Mouse (Mus musculus) cerebellum, adult 2 months (tissue): ENCODE results near the gene Cenpe. TPM values are rescaled to one million over a fixed set of nuclear protein-coding genes. Genes with fewer than 3 reads are reported as not detected.

ENCODE experiments used
- DNase-seq, 2 experiments: peaks; one replicate each; pipeline ENCODE4 v3.0.0; 2021
- H3K27ac ChIP-seq: fragments of 200-500 bp; 2 replicates; pipeline ENCODE4 v1.5.1; 2012; ENCODE audit warnings: low read length, control low read depth, inconsistent platforms; ENCODE audit not compliant: insufficient read depth
- H3K27me3 ChIP-seq: fragments of 200-500 bp; 2 replicates; pipeline ENCODE4 v1.6.1; 2012; ENCODE audit warnings: inconsistent platforms, mild to moderate bottlenecking, low read length, moderate library complexity; ENCODE audit not compliant: control insufficient read depth, insufficient read depth
- H3K4me1 ChIP-seq: fragments of 200-500 bp; 2 replicates; pipeline ENCODE4 v1.6.1; 2011; ENCODE audit warnings: low read length; ENCODE audit not compliant: control insufficient read depth, insufficient read depth
- H3K4me3 ChIP-seq: fragments of 200-500 bp; replicated peaks from 2 replicates; pipeline ENCODE3; 2011; ENCODE audit warnings: mild to moderate bottlenecking, low read depth, low read length, control low read depth; ENCODE audit not compliant: insufficient read depth
- CTCF ChIP-seq: fragments of 200-500 bp; IDR thresholded peaks from 2 replicates; pipeline ENCODE4 v1.5.1; 2011; ENCODE audit warnings: low read depth, mild to moderate bottlenecking, control low read depth, low read length, moderate library complexity, borderline replicate concordance; ENCODE audit not compliant: insufficient read depth
- POLR2A ChIP-seq: fragments of 200-500 bp; IDR thresholded peaks from 2 replicates; pipeline ENCODE4 v1.6.1; 2011; ENCODE audit warnings: low read length, control low read depth, borderline replicate concordance; ENCODE audit not compliant: insufficient read depth
- WGBS: fragments of 180-500 bp; shearing (Covaris S2); methylation state at CpG from one replicate; pipeline ENCODE4 v1.1.7; 2018; 5-methylcytosine and 5-hydroxymethylcytosine counted together
- polyA plus RNA-seq: library from polyadenylated mRNA; depleted of rRNA; stranded (reverse); fragments of >200 nt; gene quantifications from 2 replicates; pipeline ENCODE4 v1.2.3, GENCODE M21; 2012

Cenpe gene
- polyA plus RNA-seq, 1 experiment: 0.54 TPM

DNA sequence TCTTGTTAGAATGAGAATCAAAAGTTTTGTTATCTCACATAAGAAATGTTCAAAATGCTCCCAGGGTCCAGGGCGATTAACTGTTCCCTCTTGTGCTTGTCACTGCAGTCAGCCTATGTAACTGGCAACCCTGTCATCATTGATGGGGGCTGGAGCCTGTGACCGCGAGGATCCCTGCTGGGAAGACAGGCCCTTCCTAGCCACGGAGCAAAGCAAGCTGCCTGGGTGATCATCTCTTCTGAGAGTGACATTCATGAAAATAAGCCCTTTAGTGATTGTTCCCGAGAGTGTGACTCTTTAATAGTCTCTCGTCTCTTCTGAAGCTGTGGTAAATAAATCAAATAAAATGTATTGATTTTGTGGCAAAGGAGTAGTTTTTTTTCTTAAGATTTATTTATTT, 91.7 kb downstream of the Cenpe start:
- Histone ChIP-seq H3K27me3 (no peaks in the 10 kb centered on the region), H3K27ac (no peak overlapping the region), H3K4me3 (no peak overlapping the region), H3K4me1 (no peaks in the 10 kb centered on the region)
- TF ChIP-seq POLR2A (no peak), CTCF (no peak)
- no peak for DNase-seq
- 49% methylated on average over 6 of the region's 6 CpGs for WGBS

DNA sequence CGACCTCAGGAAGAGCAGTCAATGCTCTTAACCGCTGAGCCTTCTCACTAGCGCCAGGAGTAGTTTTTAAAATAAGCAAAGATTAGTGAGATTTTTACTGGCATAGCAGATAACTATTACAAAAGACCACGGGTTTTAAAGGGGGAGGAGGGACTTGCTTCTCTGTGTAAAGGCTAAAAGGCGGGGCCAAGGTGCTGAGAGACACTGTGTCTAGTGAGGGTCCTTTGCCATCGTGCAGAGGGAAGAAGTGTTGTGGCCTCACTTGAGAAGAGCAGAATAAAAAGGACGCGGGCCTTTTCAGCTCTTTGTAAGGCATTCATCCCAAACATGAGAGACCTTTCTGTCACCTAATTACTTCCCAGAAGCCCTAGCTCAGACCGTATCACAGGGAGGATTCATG, 92.2 kb downstream of the Cenpe start:
- DNase-seq: no peak
- no peaks in the 10 kb centered on the region for H3K4me1 ChIP-seq
- H3K27me3 ChIP-seq: no peaks in the 10 kb centered on the region
- TF ChIP-seq POLR2A: no peak
- no peak for TF ChIP-seq CTCF
- 54% methylated on average over 9 of the region's 9 CpGs for WGBS
- H3K4me3 ChIP-seq: no peak overlapping the region
- no peak overlapping the region for H3K27ac ChIP-seq

DNA sequence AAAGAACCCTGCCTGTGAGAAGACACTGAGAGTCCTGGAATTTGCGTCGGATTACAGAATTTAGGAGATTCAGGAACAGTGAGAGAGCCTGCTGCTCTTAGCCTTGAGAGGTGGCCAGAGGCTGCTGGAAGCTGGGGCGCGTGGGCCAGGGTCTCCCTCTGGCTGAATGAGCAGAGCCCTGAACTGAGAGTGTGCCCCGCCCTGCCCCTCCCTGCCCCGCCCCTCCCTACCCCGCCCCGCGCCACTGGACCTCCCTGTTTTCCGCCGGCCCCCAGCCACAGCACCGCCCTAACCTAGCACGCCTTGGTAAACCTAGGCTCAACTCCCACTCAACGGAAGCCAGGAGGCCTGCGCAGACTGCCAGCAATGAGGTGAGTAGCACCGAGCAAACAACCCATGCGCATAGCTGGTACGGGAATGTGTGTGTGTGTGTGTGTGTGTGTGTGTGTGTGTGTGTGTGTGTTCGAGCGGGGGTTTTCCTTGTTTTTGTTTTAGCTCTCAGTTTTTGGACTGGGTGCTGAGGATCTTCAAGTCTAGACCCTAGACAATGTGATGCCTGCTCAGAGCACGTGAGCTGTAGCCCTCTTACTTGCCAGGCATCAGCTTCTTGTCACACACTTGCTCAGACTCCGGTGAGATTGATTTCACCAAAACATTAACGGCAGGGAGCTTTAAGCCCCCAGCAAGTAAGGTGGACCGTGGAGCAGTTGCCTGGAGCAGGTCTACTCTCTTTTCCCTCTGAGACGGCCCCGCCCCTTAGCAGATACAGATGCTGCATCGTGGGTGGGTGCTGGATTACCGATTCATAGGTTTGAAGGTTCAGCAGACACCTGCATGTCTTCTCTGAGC, 95.3 kb downstream of the Cenpe start, which contains the start of gene Slc9b2:
TSS of gene Slc9b2 (plus strand) at position 290 of the 849 bp plus-strand sequence.
- H3K4me3 ChIP-seq: peak within 1 kb of the TSS; percentile 53
- DNase-seq: peak; percentile 14 to 18
- H3K27me3 ChIP-seq: no peaks in the 10 kb centered on the region
- H3K27ac ChIP-seq: no peak within 1 kb of the TSS
- 10% methylated on average over 28 of the region's 28 CpGs for WGBS
- TF ChIP-seq CTCF (no peak), POLR2A (no peak)
- H3K4me1 ChIP-seq: no peaks in the 10 kb centered on the region

DNA sequence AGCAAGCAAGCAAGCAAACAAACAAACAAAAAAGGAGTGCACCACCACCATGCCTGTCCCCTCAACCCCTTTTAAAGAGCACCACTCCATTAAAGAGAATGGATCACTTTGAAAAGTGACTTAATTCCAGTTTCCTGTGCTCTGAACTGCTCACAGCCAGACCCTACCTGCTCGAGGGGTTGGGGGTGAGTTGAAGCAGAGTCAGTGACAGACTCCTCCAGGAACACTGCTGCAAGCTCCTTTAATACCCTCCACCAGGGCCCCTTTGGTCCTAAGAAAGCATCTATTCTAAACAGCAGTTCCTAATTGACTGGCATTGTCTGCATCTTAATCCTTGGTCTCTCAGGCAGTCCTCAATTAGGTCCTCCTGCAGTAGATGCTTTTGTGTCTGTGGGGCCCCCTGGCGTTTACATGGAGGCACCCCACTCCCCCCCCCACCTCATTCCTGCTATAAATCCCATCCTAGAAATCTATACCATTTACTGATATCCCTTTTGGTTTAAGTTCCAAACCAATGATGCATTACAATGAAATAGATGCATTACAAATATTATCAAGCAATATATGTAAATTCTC, 100.7 kb downstream of the Cenpe start:
- Histone ChIP-seq H3K4me3 (no peak overlapping the region), H3K4me1 (no peaks in the 10 kb centered on the region), H3K27ac (no peak overlapping the region), H3K27me3 (no peaks in the 10 kb centered on the region)
- 21% methylated on average over 2 of the region's 2 CpGs for WGBS
- TF ChIP-seq POLR2A: no peak
- TF ChIP-seq CTCF: no peak
- no peak for DNase-seq

DNA sequence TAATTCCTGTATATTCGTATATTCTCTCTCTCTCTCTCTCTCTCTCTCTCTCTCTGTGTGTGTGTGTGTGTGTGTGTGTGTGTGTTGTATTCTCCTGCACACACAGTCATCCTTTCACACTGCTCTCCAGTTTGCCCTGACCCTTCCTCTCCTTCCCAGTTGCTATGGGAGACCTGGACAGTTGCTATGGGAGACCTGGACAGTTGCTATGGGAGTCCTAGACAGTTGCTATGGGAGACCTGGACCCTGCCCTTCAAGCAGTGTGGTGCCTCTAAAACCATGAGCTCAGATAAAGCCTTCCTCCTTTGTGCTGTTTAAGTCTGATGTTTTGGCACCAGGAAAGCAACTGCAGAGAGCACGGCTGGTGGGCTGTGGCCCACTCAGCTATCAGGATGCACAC, 101.4 kb downstream of the Cenpe start:
- 40% methylated on average over 2 of the region's 2 CpGs for WGBS
- no peaks in the 10 kb centered on the region for H3K4me1 ChIP-seq
- TF ChIP-seq CTCF: no peak
- TF ChIP-seq POLR2A: no peak
- no peak overlapping the region for H3K4me3 ChIP-seq
- no peaks in the 10 kb centered on the region for H3K27me3 ChIP-seq
- no peak overlapping the region for H3K27ac ChIP-seq
- no peak for DNase-seq

DNA sequence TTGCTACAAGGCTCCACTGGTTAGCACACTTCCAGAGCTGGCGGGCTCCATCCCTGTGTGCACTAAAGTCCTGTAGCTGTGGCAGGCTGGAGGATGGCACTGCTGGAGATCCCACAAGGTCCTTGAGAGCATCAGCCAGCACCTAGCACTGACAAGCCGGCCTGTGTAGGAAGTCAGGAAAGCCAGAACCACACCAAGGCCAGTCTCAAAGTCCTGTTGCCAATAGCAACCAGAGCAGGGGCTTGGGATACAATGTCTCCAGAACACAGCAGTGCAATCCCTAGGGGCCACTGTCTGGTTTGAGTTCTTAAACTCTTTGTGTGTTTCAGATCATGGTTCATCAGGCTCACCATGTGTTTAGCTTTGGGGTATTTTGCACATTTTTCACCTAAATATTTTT, 102.5 kb downstream of the Cenpe start:
- 46% methylated on average over 2 of the region's 2 CpGs for WGBS
- H3K27ac ChIP-seq: no peak overlapping the region

DNA sequence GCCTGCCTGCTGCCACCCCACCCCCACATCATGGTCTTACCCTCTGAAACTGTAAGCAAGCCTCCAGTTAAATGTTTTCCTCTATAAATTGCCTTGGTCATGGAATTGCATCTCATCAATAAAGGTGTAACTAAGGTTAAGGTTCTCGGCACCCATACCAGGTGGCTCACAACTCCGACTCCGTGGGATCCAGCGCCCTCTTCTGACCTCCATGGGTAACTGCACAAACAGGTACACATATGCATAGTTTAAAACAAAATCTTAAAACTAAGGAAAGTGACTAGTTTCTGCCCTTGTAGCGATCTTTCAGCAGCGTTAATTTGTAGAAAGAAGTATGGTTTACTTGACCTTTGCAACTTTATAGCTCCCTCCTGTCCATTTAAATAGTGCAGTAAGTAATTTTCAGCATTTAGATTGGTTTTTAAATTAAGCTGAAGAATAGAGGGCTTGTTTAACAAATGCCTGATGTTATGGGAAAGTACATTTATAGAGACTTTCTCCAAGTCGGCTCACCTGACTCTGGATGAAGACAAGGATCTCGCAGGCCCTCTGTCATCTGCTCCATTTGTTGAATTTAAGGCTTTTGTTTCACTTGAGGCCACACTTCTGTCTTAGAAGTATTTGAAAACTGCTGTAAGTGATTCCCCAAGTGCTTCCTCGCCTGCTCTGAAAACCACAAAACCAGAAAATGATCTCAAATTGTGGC, 103.5 kb downstream of the Cenpe start:
- Histone ChIP-seq H3K4me3 (no peak overlapping the region), H3K27me3 (no peaks in the 10 kb centered on the region), H3K4me1 (no peaks in the 10 kb centered on the region), H3K27ac (no peak overlapping the region)
- WGBS: 93% methylated on average over 9 of the region's 9 CpGs
- no peak for TF ChIP-seq POLR2A
- DNase-seq: no peak

More for the DNA sequence above, 102.5 kb downstream of the Cenpe start:
- no peak for DNase-seq
- TF ChIP-seq POLR2A: no peak
- no peak for TF ChIP-seq CTCF
- Histone ChIP-seq H3K4me1 (no peaks in the 10 kb centered on the region), H3K27me3 (no peaks in the 10 kb centered on the region), H3K4me3 (no peak overlapping the region)
